Mouse (Mus musculus) olfactory bulb, adult 2 months (tissue): ENCODE data around the gene Olfr646.

Source experiments
- CTCF ChIP-seq: fragments of 200-500 bp; IDR thresholded peaks from 2 replicates; pipeline ENCODE4 v1.5.1; 2012; ENCODE audit warnings: low read depth, mild to moderate bottlenecking, low read length, moderate library complexity; ENCODE audit not compliant: insufficient read depth
- POLR2A ChIP-seq: fragments of 200-500 bp; IDR thresholded peaks from 2 replicates; pipeline ENCODE4 v1.6.1; 2012; ENCODE audit warnings: mild to moderate bottlenecking, low read depth, low read length, moderate library complexity; ENCODE audit not compliant: insufficient read depth

DNA sequence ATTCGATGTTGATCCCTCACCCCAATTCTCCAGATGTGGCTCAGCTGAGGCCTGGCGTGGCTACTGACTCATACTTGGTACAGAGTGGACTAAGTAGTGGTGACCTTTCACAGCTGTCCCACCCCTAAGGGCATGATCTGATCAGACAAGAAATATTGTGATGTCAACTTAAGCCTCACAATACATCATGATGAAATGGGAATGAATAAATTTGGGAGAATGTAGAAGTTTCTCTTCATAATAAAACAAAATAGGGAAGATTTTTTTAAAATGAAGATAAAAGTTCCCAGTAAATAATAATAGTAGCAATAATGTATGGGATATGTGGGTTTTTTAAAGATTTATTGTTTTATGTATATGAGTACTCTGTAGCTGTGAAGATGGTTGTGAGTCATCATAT, 45.8 kb downstream of the Olfr646 start, which contains the start of gene Ubqlnl:
- TF ChIP-seq CTCF (no peak), POLR2A (no peak)
